Mouse (Mus musculus) neutrophil, adult 83 days (primary cell): ENCODE data around the gene Axdnd1. TPM values are rescaled to one million over a fixed set of nuclear protein-coding genes. Genes with fewer than 3 reads are reported as not detected.

Source experiments
- total RNA-seq, 2 experiments: library from RNA; stranded (reverse); gene quantifications; one replicate each; pipeline ENCODE4 v1.2.4; 2023

Axdnd1 gene
- under 1 TPM; 0.35 to 0.46 TPM for total RNA-seq

GRCm38 (mm10) chr1:156420671-156421297, at the start of gene Axdnd1:
TSS of gene Axdnd1 (minus strand) at chr1:156421159.

GRCm38 (mm10) chr1:156365740-156366139, 55.2 kb downstream of the Axdnd1 start, which contains the start of gene Gm2000:
TSS of gene Gm2000 (plus strand) at chr1:156366040.

GRCm38 (mm10) chr1:156310630-156311029, 110.3 kb downstream of the Axdnd1 start, which contains the start of gene Nphs2:
TSS of gene Nphs2 (plus strand) at chr1:156310727.

GRCm38 (mm10) chr1:156302911-156303749, 117.8 kb downstream of the Axdnd1 start, which contains the start of gene Tdrd5:
TSS of gene Tdrd5 (minus strand) at chr1:156303664.

Other genes starting within 250 kb of the Axdnd1 start
- not detected for gene Fam163a, start 216.1 kb downstream of the Axdnd1 start, total RNA-seq
- not detected for gene Tdrd5, start 117.5 kb downstream of the Axdnd1 start, total RNA-seq
- gene Nphs2, start 110.4 kb downstream of the Axdnd1 start, total RNA-seq, result not detected
- 100 to 1,000 TPM; 423 to 521 TPM for gene Gm2000, start 55.1 kb downstream of the Axdnd1 start, total RNA-seq
- gene Soat1, start 53.2 kb upstream of the Axdnd1 start, total RNA-seq, result 100 to 1,000 TPM; 146 to 179 TPM
- gene Gm10031, start 102.9 kb upstream of the Axdnd1 start, total RNA-seq, result 10 to 100 TPM; 24.6 to 26.8 TPM
- 10 to 100 TPM; 12.6 to 12.7 TPM for gene Abl2, start 137.6 kb upstream of the Axdnd1 start, total RNA-seq